Mouse (Mus musculus) CH12.LX (cell line): ENCODE measurements at regions not wholly inside any gene's neighbourhood (a gene's known extent, or its start where the extent isn't known, plus 50 kb on each side); places are given as distances from the start of the nearest gene placed in this dataset.
A peak's percentile ranks its signal among the peaks of the same experiment; 100 is the strongest.

ENCODE experiments used
- CTCF ChIP-seq, 2 experiments: IDR thresholded peaks in 1 of 2; conservative IDR thresholded peaks in 1 of 2; 2 replicates each; pipeline ENCODE4 v1.5.1; 2011 to 2012; ENCODE audit warnings: low read depth in 2 of 2, low read length in 2 of 2, improper control_type of control experiment in 1 of 2, inconsistent platforms in 1 of 2, mild to moderate bottlenecking in 1 of 2, moderate library complexity in 1 of 2
- EP300 ChIP-seq: IDR thresholded peaks from 2 replicates; pipeline ENCODE4 v1.6.1; 2011; ENCODE audit warnings: low read length, improper control_type of control experiment
- JUN ChIP-seq: IDR thresholded peaks from 2 replicates; pipeline ENCODE4 v1.6.1; 2011; ENCODE audit warnings: low read depth, mild to moderate bottlenecking, low read length, improper control_type of control experiment, moderate library complexity; ENCODE audit not compliant: insufficient read depth
- TCF12 ChIP-seq: IDR thresholded peaks from 2 replicates; pipeline ENCODE4 v1.6.1; 2014; ENCODE audit warnings: low read depth, mild to moderate bottlenecking, inconsistent platforms, low read length, improper control_type of control experiment
- USF2 ChIP-seq: conservative IDR thresholded peaks from 2 replicates; pipeline ENCODE4 v1.6.1; 2011; ENCODE audit warnings: low read depth, low read length, improper control_type of control experiment
- ZC3H11A ChIP-seq: IDR thresholded peaks from 2 replicates; pipeline ENCODE4 v1.6.1; 2012; ENCODE audit warnings: low read depth, mild to moderate bottlenecking, inconsistent platforms, low read length, improper control_type of control experiment
- ZNF384 ChIP-seq: IDR thresholded peaks from 2 replicates; pipeline ENCODE4 v1.6.1; 2012; ENCODE audit warnings: low read depth, low read length, improper control_type of control experiment, inconsistent platforms

DNA sequence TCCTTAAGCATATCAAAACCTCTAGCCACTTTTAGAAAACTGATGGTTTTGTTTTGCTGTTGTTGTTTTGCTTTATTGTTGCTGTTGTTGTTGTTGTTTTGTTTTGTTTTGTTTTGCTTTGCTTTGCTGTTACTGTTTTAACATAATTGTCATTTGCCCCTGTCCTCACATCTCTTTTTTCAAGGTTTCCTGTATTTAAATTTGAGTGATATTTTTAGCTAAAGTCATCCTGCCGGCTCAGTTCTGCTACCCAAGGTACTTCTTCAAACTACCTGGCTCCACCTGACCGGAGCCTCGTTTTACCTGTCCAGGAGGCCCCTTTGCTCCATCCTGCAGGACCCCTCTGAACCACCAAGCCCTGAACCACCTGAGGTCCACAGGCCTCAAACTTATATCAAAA lies 253.4 kb downstream of the Tle4 start:
- no peak for TF ChIP-seq CTCF (conservative IDR thresholded peaks at IDR 0.05 in 1 of 2, IDR thresholded peaks at IDR 0.05 in 1 of 2; ENCODE audit: low read depth in 2 of 2, low read length in 2 of 2)
- TF ChIP-seq ZC3H11A, result no peak
- no peak for TF ChIP-seq USF2
- no peak; the same call in 1 of the 2 replicates for TF ChIP-seq EP300
- TF ChIP-seq JUN, result no peak
- peak; percentile 54 for TF ChIP-seq ZNF384
- no peak for TF ChIP-seq TCF12
